Mouse (Mus musculus) adrenal gland, postnatal 25 days (tissue): Measurements from ENCODE around the gene Slc52a3. TPM values are rescaled to one million over a fixed set of nuclear protein-coding genes. Genes with fewer than 3 reads are reported as not detected.

Source experiments
- DNase-seq: peaks from one replicate; pipeline ENCODE4 v3.0.0; 2021; ENCODE audit warnings: mixed read lengths
- microRNA-seq, 2 experiments: library from miRNA; unstranded; fragments of <30 nt; microRNA quantifications; one replicate each; pipeline ENCODE4 v1.2.0; 2021
- total RNA-seq: library from RNA; stranded (reverse); gene quantifications from 2 replicates; pipeline ENCODE4 v1.2.3, GENCODE M21; 2021

The Slc52a3 gene
- total RNA-seq, 1 experiment from 2014 or later, result 2.3 TPM

DNA sequence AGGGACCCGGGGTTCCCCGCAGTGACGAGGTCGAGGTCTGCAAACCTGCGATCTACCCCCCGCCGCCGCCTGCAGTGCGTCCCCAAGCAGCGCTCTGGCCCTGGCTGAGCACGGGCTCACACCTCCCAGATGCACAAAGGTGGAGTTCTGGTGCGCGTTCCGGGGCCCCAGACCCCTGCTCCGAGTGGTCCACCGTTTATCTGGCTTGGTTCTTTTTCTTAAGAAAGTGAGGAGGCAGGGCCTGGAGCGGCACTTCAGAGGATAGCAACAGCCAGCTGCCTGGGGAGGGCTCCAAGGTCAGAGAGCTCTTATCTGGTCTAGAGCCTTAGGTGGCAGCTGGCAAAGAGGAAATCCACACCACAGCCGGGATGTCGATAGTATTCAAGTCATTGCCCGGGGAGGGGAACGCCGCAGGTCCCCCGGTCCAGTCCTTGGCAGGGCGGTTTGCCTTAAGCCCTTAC is 52.7 kb downstream of the Slc52a3 start:
- DNase-seq, result peak; percentile 23

- no peak for DNase-seq
Measured at GRCm38 (mm10) chr2:152049611-152050270, 53.4 kb downstream of the Slc52a3 start.

- DNase-seq, result no peak
Measured at GRCm38 (mm10) chr2:152050316-152050715, 54.0 kb downstream of the Slc52a3 start.

GRCm38 (mm10) chr2:152051985-152052384 is 55.7 kb downstream of the Slc52a3 start:
- DNase-seq, result no peak

GRCm38 (mm10) chr2:152055406-152055805 is 59.1 kb downstream of the Slc52a3 start:
- no peak for DNase-seq

GRCm38 (mm10) chr2:152056368-152057251 is 60.3 kb downstream of the Slc52a3 start:
- peak; percentile 26 for DNase-seq

GRCm38 (mm10) chr2:152057252-152057563 is 60.9 kb downstream of the Slc52a3 start:
- DNase-seq, result no peak

Small RNA genes within 50 kb of the gene (microRNA-seq; reads per million reads assigned to microRNA genes)
- gene Mir1953, result 0 reads per million in 2 experiments

Other genes starting within 250 kb of the Slc52a3 start
- gene Rspo4, start 153.6 kb upstream of the Slc52a3 start, total RNA-seq, result 0.24 TPM in 1 of 2 replicates, not detected in the other
- gene Angpt4, start 85.3 kb upstream of the Slc52a3 start, total RNA-seq, result not detected in 2 replicates
- gene Fam110a, start 16.3 kb upstream of the Slc52a3 start, total RNA-seq, result 8.8 and 12.7 TPM in 2 replicates
- gene Scrt2, start 85.0 kb downstream of the Slc52a3 start, total RNA-seq, result 0.36 TPM in 1 of 2 replicates, not detected in the other
- gene Srxn1, start 109.0 kb downstream of the Slc52a3 start, total RNA-seq, result 131 and 337 TPM in 2 replicates
- gene Tcf15, start 147.1 kb downstream of the Slc52a3 start, total RNA-seq, result 3.6 and 5.0 TPM in 2 replicates
- gene Csnk2a1, start 230.3 kb downstream of the Slc52a3 start, total RNA-seq, result 107 and 109 TPM in 2 replicates